Mouse (Mus musculus) thymus, adult 2 months (tissue): Measurements from ENCODE around the gene Senp5.

Source experiments
- CTCF ChIP-seq: fragments of 200-500 bp; IDR thresholded peaks from 2 replicates; pipeline ENCODE4 v1.5.1; 2012; ENCODE audit warnings: mild to moderate bottlenecking, control low read depth, low read length, moderate library complexity, borderline replicate concordance; ENCODE audit not compliant: control insufficient read depth, poor library complexity, insufficient read depth; ENCODE audit errors: extremely low read depth
- POLR2A ChIP-seq: fragments of 200-500 bp; IDR thresholded peaks from 2 replicates; pipeline ENCODE4 v1.6.1; 2012; ENCODE audit warnings: mild to moderate bottlenecking, low read length, control low read depth, moderate library complexity; ENCODE audit not compliant: control insufficient read depth, poor library complexity, insufficient read depth; ENCODE audit errors: extremely low read depth

DNA sequence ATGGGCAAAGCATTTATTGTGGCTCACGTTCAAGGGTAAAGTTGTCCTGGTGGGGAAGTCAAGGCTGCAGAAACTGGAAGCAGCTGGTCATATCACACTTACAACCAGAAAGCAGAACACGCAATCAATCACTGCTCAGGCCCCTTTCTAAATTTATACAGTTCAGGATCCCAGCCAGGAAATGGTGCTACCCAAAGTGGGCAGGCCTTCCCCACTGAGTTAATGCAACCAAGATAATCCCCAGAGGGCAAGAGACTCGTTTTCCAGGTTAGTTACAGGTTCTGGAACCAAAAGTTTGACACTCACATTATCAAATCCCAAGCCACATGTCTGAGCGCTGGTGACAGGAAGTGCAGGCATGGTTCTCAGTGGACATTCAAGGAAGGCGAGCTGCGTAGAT lies 64.2 kb downstream of the Senp5 start:
- TF ChIP-seq CTCF, result no peak
- no peak for TF ChIP-seq POLR2A
